Mouse (Mus musculus) E14TG2a.4 (cell line): ENCODE measurements at regions not wholly inside any gene's neighbourhood (a gene's known extent, or its start where the extent isn't known, plus 50 kb on each side); places are given as distances from the start of the nearest gene placed in this dataset.

Experiments
- CTCF ChIP-seq: conservative IDR thresholded peaks from 2 replicates; pipeline ENCODE4 v1.5.1; 2014; ENCODE audit warnings: low read length
- NANOG ChIP-seq: IDR thresholded peaks from 2 replicates; pipeline ENCODE4 v1.6.1; 2014; ENCODE audit warnings: borderline replicate concordance, low read length, mixed read lengths

DNA sequence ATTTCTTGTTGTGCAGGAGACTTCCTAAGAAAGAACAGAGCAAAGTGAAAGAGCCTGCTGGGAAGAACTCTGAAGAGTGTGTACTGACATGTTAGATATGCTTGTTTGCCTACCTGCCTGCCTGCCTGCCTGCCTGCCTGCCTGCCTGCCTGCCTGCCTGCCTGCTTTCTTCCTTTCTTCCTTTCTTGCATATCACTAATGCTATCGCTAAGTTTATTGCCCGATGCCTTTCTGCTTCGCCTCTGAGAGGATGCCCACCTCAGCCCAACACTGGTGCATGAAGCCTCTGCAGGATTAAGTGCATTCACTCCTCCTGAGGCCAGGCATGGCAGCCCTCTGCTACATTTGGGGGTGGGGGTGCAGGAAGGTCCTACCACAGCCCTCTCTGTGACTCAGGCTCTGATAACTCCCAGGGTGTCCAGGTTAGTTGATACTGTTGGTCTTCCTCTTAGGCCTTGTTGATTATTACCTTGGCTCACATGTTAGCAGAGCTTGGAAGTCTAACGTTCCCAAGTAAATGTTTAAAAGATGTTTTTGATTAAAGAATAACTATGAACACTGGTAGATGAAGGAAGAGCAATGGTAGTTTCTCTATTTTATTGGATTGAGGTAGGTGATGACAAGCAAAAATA lies 547.6 kb downstream of the Etv1 start:
- TF ChIP-seq CTCF, result no peak
- no peak for TF ChIP-seq NANOG
